Mouse (Mus musculus): ENCODE results near the gene A030003K21Rik.
"Not testable (repeated sequence)": the region's sequence is repeated elsewhere in the genome, so short reads cannot be mapped to it uniquely, and the experiment has no call there.

Gene A030003K21Rik

DNA sequence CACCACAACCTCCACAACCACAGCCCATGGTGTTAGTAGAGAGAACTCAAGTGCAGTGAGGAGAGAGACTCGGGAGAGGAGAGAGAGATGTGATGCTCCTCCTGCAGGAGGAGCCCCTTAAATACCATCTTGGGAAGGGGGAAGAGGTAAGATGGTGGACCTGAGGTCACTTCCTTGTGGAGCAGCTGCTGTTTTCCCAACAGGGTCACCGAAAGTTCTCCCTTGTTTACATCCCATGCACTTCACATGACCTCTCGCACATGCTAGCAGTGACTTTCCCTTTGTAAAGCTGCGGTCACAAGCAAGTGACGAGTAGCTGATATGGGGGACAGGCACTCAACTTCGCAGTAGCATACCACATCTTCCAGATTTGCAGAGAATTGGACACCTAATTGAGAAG, at the start of gene A030003K21Rik:
TSS of gene A030003K21Rik (minus strand) at position 94 of the 400 bp plus-strand sequence.
- not testable (repeated sequence) for DNase-seq (ENCODE audit: low read depth, low spot score)

DNA sequence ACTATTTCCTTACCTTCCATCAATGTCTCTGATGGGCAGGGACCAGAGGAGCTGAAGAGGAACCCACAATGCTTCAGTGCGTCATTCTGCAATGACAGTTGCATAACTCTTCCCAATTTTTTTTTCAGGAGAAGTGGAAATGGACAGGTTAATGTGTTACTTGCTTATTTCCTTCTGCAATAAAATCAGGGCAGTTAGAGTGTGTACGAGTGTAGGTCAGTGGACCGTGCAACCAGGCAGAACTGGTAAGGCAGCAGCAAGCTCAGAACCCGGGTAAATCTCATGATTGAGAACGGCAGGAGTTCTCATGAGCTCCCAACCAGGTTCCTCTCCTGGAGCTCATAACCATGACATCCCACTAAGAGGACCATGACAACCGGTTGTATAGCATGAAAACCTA, 48.9 kb upstream of the A030003K21Rik start:
- DNase-seq (ENCODE audit: low read depth, low spot score) = no peak

DNA sequence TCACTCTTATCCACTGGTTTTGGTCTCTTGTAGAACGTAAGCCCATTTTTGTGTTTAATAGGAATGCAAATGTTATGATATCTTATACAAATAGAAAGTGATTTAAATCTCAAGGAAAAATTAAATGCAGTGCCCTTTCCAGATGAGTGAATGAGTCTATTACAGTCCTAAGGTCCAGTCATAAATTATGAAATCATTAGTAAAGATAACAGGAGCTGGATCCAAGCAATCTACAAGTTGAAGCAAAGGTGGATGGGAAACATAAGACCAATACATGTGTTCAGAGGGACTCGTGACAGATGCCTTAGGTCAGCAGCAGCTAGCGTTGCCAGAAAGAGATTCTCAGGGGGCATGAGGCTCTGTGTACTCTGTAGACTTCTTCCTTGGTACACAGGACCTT, 48.4 kb upstream of the A030003K21Rik start:
- no peak for DNase-seq (ENCODE audit: low read depth, low spot score)

DNA sequence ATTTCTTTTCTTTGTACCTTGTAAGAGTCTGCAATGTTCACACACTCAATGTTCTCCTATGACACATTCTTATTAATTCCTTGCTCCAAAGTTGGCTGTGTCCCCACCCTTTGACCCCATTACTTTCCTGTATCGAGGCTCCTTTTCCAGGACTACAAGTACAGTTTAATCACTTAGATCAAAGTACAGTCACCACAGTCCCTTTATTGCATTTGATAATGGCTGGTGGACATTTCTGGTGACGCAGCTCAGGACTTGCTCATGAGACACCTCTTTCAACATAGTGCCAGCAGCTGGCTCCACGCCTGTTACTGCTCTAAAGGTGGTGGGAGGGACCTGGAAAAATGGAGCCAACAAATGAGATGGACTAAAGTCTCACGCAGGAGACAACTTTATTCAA, 47.9 kb upstream of the A030003K21Rik start:
- no peak for DNase-seq (ENCODE audit: low read depth, low spot score)

DNA sequence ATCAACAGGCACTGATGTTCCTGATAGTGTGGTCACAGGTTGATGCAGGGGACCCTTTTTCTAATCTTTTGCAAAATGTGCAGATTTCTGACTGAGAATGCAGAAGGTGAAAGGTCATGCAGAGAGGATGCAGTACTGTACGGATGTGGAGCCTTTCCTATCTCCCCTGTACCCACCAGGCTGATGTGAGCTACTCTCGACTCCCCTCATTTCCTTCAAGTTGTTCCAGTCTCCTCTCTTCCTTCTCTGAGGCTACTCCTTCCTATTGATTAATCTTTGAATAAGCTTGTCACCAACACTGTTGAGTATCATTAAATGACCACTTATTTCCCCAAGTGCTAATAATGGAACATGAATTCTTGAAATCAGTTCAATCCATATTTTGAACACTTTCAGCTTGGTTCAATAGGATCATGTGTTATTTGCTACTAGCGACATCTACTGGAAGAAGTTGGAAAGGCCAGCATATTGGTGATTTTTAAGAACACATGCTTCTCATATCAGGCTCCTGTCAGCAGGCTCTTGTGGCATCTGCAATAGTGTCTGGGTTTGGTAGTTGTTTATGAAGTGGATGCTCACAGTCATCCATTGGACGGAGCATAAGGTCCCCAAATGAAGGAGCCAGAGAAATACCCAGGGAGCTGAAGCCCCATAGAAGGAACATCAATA, 44.5 kb upstream of the A030003K21Rik start:
- peak; percentile 88 for DNase-seq (ENCODE audit: low read depth, low spot score)

DNA sequence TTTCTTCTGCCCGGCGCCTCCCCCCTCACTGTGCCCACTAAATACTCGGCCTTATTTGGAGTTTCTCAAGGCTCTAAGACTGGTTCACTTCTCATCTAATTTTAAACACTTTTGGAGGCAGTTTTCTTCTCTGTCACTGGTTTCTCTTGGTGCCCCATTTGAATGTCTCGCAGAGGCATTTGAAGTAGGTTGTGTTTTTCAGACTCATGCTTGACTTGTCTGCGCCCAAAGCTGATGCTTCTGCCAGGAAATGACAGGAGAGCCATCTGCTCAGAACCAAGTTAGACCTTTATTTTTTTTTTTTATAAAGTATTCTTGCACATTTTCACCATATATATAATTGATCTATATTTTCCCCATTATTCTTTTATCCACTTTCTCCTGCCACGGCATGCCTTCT, 43.5 kb upstream of the A030003K21Rik start:
- DNase-seq (ENCODE audit: low read depth, low spot score) = peak; percentile 44

DNA sequence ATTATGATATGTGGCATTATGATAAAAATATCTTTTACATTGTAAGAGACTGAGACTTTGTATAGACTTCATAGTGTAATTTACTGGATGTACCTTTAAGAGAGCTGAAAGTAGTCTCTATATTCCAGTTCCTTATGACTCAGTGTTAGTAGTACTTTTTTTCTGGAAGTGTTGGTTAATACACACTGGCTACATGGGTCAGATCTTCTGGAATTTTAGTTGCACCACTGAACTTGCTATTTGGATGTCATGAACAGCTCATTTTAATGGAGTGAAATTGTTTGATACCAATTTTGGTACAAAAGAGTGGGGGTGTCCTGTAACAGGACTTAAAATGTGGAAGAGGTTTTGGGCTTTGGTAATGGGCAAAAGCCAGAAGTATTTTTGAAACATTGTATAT, 34.7 kb upstream of the A030003K21Rik start:
- DNase-seq (ENCODE audit: low read depth, low spot score) = no peak

DNA sequence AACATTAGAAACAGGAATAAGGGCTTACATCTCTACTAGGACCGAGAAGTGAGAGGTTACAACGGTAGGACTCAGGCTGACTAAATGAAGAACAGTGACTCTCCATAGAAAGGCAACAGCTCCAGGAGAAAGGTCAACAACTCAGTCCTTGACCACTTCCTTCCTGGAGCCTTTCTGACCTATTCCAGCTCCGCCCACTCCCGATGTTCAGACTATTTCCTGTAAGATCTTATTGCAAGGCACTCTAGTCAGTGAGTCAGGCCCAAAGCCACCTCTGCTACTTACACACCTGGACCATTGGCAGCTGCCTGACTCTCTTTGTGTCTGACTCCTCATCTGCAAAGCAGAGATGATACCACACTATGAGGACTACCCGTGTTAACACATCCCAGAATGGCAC, 32.6 kb upstream of the A030003K21Rik start:
- no peak for DNase-seq (ENCODE audit: low read depth, low spot score)

DNA sequence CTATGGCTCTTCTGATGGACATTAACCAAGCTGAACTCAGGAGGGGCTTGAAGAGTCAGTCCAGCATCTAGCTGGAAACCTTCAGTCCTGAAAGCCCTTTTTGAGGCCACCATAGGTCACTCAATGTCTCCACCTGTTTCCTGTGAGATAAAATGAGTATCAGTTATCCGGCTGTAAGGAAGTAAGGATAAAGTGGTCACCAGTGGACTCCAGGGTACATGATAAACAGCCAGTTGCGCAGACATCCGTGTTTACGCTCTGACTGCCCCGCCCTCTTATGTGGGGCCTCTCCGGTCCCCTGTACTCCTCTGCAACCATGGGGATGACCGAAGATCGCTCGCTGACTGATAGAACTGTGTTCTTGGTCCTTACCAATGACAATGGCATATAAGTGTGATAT, 31.2 kb upstream of the A030003K21Rik start:
- no peak for DNase-seq (ENCODE audit: low read depth, low spot score)

DNA sequence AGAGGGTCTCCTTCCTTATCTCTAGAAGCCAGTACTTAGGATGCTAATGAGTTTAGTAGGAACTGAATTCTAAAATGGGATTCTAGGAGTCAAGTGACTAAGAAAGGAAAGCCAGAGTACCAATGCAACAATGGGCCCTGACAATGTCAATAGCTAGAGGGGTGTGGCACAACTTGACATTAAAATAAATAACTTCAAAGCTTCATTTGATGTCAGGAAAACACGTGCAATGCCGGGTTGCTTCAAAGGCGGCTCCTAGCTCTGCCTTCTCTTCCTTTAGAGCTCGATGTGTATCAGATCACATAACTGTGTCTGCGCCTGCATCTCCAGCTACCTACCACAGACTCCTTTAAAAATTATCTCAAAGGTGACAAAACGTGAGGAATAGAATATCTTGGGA, 30.7 kb upstream of the A030003K21Rik start:
- DNase-seq (ENCODE audit: low read depth, low spot score) = no peak

DNA sequence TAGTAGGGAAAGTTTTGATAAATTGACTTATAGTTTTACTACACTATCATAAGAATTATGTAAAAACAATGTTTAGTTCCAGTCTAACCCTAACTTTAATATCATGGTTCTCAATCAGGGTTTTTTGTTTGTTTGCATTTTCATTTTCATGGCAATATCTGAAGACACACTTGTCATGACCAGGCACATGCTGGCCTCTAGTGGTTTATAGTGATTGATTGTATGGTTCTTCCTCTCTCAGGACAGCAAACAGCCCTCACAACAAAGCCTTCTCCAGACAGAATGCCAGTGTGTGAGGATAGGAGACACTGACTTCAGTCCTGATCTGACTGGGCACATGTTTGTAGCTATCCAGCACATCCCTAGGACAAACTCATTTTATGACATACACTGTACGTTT, 30.1 kb upstream of the A030003K21Rik start:
- no peak for DNase-seq (ENCODE audit: low read depth, low spot score)

DNA sequence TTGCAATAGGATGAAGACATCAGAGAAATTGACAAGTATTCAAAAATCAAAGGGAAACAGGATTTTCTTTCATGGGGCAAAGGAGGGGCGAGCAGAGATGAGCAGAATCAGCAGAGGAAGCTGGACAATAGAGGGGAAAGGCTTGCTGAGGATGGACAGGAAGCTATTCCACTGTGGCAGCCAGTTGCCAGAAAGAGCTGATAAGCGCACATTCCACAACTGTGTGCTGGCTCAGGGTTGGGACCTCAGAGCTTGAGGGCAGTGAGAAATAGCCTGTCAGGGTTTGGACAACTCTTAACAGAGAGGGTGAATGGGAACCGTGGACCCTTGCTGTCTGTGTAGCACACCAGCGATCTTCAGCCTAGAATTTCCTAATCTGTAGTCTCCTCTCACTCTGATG, 28.9 kb upstream of the A030003K21Rik start:
- no peak for DNase-seq (ENCODE audit: low read depth, low spot score)

DNA sequence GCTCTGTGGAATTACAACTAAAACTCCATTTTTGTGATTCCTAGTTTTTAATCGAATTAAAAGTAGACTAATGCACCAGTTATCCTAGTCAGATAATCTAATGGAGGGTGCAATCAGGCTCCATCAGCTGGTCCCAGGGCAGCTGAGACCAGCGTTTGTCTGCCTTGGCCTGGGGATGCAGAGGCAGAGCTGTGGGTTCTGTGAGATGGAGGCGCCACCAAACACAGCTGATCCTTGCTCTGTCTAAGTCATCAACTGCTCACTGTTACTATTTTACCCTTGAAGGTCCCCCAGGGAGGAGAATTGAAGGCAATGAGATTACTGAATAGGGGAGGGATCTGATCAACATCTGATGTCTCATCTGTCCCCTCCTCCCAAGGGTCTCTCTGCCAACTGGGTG, 23.2 kb upstream of the A030003K21Rik start:
- no peak for DNase-seq (ENCODE audit: low read depth, low spot score)

DNA sequence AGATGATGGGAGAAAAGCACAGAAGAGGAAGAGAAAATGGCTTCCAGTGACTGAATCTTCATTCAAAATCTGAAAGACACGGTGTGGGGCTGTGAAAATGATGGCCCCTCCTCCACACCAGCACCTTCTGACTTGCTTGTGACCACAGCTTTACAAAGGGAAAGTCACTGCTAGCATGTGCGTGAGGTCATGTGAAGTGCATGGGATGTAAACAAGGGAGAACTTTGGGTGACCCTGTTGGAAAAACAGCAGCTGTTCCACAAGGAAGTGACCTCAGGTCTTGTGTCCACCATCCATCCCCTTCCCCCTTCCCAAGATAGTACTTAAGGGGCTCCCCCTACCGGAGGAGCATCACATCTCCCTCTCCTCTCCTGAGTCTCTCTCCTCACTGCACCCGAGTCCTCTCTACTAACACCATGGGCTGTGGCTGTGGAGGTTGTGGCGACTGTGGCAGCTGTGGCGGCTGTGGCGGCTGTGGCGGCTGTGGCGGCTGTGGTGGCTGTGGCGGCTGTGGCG, 16.7 kb upstream of the A030003K21Rik start, which contains the start of gene Gm47955:
TSS of gene Gm47955 (plus strand) at position 417 of the 516 bp plus-strand sequence.
- no peak for DNase-seq (ENCODE audit: low read depth, low spot score)

DNA sequence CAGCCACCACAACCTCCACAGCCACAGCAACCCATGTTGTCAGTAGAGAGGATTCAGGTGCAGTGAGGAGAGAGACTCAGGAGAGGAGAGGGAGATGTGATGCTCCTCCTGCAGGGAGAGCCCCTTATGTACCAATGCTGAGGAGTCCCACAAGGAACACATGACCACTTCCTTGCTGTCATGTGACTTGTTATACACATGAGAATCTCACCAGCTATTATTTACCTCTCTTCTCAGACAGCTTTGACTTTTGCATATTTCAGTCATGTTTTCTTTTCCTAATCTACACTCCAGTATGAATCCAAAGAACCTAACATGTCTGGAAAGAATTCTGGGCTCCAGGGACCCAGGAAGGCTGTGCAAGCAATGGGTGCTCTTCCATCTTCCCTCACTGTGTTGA, 12.7 kb upstream of the A030003K21Rik start, which contains the start of gene Gm7544:
TSS of gene Gm7544 (minus strand) at position 101 of the 400 bp plus-strand sequence.
- DNase-seq (ENCODE audit: low read depth, low spot score) = not testable (repeated sequence)

DNA sequence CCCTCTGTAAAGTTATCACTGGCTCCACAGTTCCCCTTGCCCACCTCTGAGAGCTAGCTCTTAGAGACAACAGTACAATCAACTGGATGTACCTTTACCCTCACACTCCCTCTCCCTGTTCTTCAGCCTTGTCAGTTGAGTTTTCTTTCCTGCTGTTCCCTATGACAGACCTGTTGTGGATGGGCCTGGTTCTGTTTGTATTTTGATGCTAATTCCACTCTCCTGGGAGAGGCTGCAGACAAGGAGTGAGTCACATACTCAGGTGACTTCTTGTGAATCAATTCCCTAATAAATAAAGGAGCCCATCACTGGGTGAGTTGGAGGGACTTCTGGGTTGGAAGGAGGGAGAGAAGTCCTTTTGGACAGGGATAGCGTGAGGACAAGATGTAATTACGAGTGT, 5.4 kb upstream of the A030003K21Rik start:
- DNase-seq (ENCODE audit: low read depth, low spot score) = no peak

DNA sequence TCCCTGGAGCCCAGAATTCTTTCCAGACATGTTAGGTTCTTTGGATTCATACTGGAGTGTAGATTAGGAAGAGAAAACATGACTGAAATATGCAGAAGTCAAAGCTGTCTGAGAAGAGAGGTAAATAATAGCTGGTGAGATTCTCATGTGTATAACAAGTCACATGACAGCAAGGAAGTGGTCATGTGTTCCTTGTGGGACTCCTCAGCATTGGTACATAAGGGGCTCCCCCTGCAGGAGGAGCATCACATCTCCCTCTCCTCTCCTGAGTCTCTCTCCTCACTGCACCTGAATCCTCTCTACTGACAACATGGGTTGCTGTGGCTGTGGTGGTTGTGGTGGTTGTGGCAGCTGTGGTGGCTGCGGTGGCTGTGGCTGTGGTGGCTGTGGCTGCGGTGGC, 2.8 kb upstream of the A030003K21Rik start:
- DNase-seq (ENCODE audit: low read depth, low spot score) = not testable (repeated sequence)

DNA sequence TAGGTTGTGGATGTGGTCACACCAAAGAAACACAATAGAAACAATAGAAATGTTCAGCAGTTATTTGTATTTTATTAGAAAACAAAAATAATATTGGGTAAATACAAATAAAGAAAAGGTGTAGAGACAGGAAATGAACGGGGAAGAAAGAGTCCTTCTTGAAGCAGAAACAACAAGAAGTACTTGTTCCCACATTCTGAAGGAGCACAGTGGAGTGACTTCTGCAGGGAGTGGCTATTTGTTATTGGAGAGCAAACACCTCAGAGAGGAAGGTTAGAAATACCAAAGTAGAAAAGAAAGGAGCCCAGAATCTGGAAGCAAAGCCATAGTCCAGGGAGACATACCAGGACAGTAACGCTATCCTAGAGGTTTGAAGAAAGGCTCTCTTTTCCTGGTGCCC, 683 bp downstream of the A030003K21Rik start:
- DNase-seq (ENCODE audit: low read depth, low spot score) = not testable (repeated sequence)

DNA sequence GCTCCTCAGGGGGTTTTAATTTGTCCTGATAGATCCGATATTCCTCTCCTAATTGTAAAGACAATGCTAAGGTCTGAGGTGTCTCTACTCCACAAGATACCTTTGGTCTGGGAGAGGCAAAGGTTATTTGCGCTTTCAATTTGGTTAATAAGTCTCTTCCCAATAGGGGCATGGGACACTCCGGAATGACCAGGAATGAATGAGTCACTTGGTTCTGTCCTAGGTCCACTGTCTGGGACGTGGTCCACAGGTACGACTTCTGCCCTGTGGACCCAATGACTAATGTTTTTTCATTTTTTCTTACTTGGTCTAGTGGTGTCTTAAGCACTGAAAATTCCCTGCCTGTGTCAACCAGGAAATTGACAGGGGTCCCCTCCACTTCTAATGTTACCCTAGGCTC, 4.5 kb downstream of the A030003K21Rik start:
- DNase-seq (ENCODE audit: low read depth, low spot score) = no peak

DNA sequence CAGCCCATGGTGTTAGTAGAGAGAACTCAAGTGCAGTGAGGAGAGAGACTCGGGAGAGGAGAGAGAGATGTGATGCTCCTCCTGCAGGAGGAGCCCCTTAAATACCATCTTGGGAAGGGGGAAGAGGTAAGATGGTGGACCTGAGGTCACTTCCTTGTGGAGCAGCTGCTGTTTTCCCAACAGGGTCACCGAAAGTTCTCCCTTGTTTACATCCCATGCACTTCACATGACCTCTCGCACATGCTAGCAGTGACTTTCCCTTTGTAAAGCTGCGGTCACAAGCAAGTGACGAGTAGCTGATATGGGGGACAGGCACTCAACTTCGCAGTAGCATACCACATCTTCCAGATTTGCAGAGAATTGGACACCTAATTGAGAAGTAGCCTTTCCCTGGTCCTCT, 11.9 kb downstream of the A030003K21Rik start, which contains the start of gene Gm6217:
TSS of gene Gm6217 (minus strand) at position 74 of the 400 bp plus-strand sequence.
- not testable (repeated sequence) for DNase-seq (ENCODE audit: low read depth, low spot score)

DNA sequence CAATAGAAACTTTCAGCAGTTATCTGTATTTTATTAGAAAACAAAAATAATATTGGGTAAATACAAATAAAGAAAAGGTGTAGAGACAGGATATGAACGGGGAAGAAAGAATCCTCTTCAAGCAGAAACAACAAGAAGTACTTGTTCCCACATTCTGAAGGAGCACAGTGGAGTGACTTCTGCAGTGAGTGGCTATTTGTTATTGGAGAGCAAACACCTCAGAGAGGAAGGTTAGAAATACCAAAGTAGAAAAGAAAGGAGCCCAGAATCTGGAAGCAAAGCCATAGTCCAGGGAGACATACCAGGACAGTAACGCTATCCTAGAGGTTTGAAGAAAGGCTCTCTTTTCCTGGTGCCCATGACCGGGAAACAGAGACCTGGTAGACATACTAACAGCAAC, 12.6 kb downstream of the A030003K21Rik start:
- DNase-seq (ENCODE audit: low read depth, low spot score) = not testable (repeated sequence)

DNA sequence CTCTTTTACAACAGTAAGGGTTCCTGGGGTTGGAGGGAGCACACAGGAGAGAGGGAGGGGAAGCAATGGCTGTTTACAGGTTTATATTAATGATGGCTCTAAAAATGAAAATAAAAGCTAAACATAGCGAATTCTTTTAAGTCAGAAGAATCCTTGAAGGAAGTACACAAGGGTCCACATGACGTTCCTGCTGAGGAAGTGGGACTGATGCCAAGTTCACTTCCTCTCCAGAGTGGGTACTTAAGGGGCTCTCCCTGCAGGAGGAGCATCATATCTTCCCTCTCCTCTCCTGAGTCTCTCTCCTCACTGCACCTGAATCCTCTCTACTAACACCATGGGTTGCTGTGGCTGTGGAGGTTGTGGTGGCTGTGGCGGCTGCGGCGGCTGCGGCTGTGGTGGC, 18.5 kb downstream of the A030003K21Rik start, which contains the start of gene A030014E15Rik:
TSS of gene A030014E15Rik (plus strand) at position 268 of the 400 bp plus-strand sequence.
- no peak for DNase-seq (ENCODE audit: low read depth, low spot score)

DNA sequence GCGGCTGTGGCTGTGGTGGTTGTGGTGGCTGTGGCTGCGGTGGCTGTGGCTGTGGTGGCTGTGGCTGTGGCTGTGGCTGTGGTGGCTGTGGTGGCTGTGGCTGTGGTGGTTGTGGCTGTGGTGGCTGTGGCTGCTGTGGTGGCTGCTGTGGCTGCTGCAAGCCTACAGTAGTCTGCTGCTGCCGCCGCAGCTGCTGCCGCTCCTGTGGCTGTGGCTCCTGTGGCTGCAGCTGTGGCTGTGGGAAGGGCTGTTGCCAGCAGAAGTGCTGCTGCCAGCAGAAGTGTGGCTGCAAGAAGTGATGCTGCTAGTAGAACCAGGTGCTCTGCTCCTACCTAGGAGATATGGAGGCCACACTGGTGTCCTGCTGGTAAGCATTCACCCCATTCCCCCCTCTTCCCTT, 29.8 kb downstream of the A030003K21Rik start:
- not testable (repeated sequence) for DNase-seq (ENCODE audit: low read depth, low spot score)
